Mouse (Mus musculus): ENCODE measurements around the gene Vmac.

Gene Vmac

DNA sequence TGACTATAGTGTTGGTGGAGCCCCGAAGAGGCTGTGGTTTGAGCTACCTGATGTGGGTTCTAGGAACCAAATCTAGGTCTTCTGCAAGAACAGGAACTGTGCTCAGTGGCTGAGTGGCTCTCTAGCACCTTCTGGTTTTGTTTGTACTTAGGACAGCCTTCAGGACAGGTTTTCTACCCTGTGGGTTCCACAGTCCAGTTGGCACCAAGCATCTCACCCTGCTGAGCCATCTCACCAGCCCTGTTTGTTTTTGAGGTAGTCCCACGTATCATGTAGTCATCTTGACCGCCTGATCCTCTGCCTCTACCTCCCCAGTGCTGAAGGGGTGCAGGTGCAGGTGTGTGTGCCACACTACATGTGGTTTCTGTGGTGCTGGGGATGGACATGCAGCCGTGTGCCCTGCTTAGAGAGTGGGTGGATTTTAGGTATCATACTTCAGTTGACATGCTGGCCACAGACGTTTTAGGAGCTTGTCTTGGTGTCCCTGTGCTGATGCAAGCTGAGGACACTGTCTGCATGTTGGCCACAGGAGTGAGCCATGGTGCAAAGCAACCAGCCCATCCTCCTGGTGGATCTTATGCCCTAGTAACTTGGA is 34.2 kb downstream of the Vmac start:
- DNase-seq = no peak

DNA sequence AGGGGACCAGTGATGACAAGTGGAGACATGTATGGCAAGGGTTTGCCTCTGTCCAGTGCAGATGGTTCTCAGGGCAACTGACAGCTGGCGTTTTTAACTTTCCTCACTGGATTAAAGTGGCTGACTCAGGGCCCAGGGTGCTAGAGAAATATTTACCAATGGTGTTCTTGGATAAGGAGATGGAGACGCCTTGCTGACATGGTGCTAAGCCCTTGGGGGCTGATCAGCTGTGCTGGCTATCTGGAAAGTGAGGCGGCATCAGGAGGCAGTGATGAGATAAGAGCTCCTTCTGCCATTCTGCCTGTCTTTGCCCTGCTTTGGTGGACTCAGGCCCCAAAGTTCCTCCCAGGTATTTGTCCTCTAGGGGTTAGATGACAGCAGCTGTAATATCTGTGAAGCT is 34.9 kb downstream of the Vmac start:
- DNase-seq = no peak

DNA sequence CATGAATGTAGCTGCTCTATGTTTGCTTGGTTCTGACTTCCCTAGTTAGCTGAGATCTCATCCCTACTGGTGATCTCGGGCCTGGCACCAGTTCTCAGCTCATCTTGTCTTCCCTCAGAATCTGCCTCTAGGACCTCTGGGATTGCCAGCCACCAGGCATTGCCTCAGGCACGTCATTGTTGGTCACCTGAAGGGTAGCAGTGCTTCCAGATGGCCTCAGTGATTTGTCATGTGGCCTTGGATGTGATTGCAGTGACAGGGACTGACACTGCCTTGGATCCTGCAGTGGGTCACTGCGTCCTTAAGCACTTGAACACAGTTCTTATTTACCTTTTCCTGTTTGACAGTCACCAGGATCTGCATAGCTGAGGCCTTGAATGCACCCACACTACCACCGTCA is 36.0 kb downstream of the Vmac start:
- DNase-seq = no peak

DNA sequence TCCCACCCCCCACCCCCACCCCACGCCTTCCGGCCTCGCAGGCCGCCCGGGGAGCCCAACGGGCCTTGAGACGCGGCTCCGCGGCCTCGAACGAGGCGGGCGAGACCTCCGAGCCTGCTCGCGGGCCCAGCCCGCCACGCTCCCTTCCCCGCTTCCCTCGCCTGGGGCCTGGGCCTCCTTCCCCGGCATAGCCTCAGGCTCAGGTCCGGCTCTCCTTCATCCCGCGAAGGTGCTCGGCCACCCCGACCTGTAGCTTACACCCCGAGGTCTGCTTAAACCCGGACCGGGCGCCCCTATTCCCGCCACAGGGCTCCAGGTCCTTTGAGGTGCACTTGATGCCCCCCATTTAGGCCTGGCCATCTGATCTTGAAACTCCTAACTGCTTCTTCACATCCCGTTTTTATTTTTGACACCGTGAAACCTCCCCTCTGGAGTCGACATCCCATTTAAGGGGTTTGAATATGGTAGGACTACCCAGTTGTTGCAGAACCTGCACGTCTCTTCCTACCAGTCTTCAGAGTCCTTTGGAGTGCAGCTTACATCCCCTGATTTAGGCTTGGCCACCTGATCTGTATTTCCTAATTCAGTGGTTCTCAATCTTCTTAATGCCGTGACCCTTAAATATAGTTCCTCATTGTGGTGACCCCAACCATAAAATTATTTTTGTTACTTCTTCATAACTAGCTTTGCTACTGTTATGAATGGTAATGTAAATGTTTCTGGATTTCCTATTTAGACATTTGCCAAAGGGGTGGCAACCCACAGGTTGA is 44.0 kb downstream of the Vmac start:
- no peak for DNase-seq

DNA sequence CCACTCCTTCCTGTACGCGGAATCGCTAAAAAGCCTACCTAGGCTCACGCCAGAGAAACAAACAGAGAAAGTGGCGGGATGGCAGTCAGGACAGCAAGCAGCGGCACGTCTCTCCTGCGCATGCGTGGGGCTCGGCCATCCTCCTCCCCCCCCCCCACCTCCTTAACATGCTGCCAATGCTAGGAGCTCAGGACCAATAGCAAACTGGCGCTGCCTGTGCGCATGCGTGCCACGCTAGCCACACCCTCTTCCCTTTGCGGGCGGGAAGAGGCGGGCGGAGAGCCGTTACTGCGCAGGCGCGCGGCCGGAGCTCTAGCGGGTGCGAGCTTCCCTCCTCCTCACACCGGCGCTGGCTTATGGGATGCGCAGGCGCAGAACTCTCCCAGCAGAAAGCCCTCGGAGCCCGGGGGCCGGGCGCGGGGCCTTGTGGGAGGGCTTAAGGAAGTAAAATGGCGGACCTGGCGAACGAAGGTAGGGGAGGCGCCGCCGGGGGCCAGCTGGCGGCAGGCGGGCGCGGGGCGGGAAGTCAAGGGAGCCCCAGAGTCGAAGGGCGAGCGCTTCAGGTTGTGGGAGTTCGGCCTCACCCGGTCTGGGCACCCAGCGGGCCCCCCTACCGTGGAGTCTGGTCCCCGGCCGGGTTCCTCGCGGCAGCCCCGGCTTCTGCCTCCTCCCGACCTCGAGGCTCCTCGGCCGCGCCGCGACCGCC is 44.7 kb downstream of the Vmac start, which contains the start of gene Ranbp3:
Gene Ranbp3 (plus strand): TSS at position 354 of the 706 bp plus-strand sequence.
- peak; percentile 100 for DNase-seq

DNA sequence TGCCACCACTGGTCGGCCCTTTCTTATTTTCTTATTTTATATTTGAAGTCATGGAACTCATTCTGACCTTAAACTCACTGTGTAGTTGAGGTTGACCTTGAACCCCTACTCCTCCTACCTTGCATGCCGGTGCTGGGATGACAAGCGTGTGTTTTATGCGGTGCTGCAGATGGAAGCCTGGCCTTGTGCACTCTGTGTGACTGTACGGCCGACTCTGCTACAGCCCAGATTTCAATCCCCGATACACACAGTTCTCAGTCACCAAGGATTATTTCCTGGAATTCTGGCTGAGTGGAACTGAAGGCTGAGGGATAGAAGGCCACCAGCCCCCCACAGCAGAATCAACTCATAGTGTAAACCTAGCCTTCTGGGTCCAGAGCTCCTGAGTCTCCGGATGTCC is 48.1 kb downstream of the Vmac start:
- no peak for DNase-seq

DNA sequence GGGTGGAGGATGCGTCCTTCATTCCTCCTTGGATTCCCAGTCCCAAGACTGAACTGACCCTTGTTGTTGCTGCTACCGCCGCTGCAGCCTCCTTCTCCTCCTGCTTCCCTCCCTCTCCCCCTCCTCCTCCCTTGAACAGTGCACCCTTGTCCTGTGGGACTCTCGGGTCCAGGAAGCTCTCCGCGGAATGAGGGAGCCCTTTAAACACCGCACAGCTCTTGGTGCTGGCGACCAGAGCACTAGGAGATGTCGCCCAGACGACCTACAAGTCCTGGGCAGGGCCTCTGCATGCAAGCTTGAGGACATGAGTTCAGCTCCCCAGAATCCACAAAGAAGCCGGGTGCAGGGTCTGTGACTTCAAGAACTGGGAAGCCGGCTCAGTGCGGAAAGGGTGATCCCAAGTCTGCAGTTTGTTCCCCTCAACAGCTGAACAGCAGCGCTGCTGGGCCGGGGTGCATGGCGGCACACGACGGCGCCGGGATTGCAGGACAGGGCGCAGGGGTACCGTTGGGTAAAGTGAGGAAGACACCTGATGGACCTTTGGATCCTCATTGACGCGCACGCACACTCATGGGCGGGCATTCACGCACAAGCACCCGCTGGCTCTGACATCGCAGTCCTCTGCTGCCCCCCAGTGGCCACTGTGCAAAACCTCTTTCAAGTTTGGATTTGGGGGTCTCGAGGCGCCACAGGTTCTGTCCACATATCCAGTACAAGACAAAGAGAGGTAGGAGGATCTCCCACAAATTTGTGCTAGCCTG is 49.3 kb downstream of the Vmac start:
- peak; percentile 75 for DNase-seq

DNA sequence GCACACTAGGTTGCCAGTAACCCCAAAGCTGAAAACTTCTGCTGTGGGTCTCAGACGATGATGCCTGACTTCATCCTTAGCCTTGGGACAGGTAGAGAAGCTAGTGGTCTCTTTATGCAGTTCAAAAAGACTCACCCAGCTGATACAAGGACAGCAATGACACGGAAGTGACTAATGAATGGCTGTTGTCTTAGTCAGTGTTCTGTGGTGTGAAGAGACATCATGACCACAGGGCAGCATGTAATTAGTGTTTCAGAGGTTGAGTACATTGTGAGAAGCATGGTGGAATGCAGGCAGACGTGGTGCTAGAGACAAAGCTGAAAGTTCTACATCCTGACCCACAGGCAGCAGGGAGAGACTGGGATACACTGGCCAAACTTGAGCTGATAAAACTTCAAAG is 50.2 kb downstream of the Vmac start:
- no peak for DNase-seq

DNA sequence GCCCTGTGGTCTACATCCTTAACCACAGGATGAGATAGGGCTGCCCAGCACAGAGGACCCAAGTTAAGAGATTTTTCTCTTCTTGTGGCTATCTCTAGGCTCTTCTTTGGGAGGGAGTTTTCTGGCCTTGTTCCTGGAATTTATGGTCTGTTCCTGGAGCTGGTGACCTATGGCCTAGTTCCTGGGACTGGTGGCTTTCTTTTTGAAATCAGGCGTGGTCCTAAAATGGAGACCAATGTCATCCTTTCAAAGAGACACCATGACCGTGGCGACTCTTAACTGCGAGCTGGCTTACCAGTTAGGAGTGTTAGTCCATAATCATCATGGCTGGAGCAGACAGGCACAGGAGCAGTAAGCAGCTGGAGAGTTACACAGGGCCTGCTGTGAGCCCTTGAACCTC is 51.4 kb downstream of the Vmac start:
- DNase-seq = no peak

DNA sequence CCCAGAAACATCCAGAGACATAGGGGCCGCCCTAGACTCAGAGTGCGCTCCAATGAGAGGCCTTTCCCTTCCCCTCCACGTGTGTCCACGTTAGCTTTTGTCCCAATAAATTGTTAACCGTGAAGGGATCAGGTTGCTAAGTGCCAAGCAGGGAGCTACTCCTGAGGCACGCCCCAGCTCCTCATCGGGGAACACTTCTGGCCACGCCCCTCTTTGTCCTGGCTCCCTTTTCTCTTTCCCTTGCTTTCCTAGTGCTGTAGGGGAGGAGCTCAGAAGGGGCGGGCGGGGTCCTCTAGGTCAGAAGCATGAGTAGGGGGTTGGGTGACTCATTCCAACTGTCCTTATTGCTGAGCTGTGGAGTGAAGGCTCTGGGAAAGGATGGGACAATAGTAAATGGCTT is 53.5 kb downstream of the Vmac start:
- DNase-seq = no peak
